Mouse (Mus musculus) forebrain, embryonic 10.5 days (tissue): ENCODE results near the gene Olfr1463. TPM values are rescaled to one million over a fixed set of nuclear protein-coding genes. Genes with fewer than 3 reads are reported as not detected.

Source experiments
- DNase-seq: peaks from one replicate; pipeline ENCODE4 v3.0.0-alpha.2; 2017; ENCODE audit warnings: low spot score; ENCODE audit errors: extremely low spot score
- H3K27ac ChIP-seq: fragments of 300-500 bp; sonication (generic); 2 replicates; pipeline ENCODE4 v1.5.1; 2016; ENCODE audit warnings: mild to moderate bottlenecking
- H3K27me3 ChIP-seq: fragments of 300-500 bp; sonication (generic); 2 replicates; pipeline ENCODE4 v1.6.1; 2016; ENCODE audit warnings: mild to moderate bottlenecking; ENCODE audit not compliant: poor library complexity, severe bottlenecking
- H3K36me3 ChIP-seq: fragments of 300-500 bp; sonication (generic); replicated peaks from 2 replicates; pipeline ENCODE4 v1.6.1; 2016; ENCODE audit warnings: mild to moderate bottlenecking, moderate library complexity
- H3K4me1 ChIP-seq: fragments of 300-500 bp; sonication (generic); 2 replicates; pipeline ENCODE4 v1.6.1; 2016
- H3K4me3 ChIP-seq: fragments of 300-500 bp; sonication (generic); 2 replicates; pipeline ENCODE4 v1.5.1; 2016; ENCODE audit warnings: mild to moderate bottlenecking, moderate library complexity
- H3K9me3 ChIP-seq: fragments of 300-500 bp; sonication (generic); 2 replicates; pipeline ENCODE4 v1.6.1; 2016; ENCODE audit warnings: mild to moderate bottlenecking, moderate library complexity
- WGBS: fragments of 180-500 bp; shearing (Covaris S2); methylation state at CpG from one replicate; pipeline ENCODE4 v1.1.7; 2016; 5-methylcytosine and 5-hydroxymethylcytosine counted together
- polyA plus RNA-seq: library from polyadenylated mRNA; unstranded; fragments of >200 nt; fragmentation: Nextera tagmentation; extraction: Ambion mirVana; gene quantifications from 2 replicates; pipeline ENCODE4 v1.2.1, GENCODE M21; 2016

The Olfr1463 gene
- not detected in 2 replicates for polyA plus RNA-seq

DNA sequence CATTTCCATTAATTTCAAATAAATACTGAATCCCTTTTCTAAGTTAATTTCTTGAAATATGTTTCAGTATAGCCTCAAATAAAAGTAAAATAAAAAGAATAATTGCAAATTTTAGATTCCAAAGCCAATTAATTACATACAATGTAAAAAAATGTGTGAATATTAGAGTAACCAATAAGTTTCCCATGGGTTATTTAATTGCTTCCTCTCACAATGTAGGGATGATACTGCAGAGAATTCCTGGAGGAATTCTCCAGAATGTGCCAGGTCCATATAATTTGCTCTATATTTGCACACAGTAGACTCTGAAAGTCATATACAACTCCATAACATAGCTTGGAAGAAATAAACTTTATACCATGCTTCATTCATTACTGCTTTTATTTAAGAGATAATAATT lies at the start of gene Olfr1463:
Gene Olfr1463, plus strand, starts transcription at position 301 of the 400 bp plus-strand sequence.
- H3K4me1 ChIP-seq, result no peaks in the 10 kb centered on the region
- no peak within 1 kb of the TSS for H3K27ac ChIP-seq
- H3K4me3 ChIP-seq, result no peak within 1 kb of the TSS
- no peaks in the 10 kb centered on the region for H3K27me3 ChIP-seq
- no peaks in the 10 kb centered on the region for H3K36me3 ChIP-seq
- DNase-seq, result no peak
- peaks cover 46% of the 10 kb centered on the region for H3K9me3 ChIP-seq

DNA sequence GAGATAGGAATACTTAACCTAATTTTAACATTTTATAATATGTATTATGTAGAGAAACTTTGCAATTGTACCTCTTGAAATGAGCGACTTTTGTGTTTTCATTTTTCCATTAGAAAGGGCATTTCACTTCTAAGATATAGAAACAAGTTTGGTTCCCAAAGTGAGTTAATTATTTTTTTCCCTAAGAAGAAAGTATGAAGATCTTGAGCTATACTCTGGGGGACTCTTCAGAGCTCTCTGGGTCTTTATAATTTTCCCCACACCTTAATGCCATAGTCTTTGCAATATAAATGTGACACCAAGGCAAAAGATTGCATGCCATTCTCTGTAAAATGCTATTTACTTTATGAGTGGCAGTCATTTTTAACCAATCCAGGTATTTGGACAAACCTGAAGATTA lies 45.7 kb upstream of the Olfr1463 start, which contains the start of gene Olfr1462:
Gene Olfr1462, plus strand, starts transcription at position 301 of the 400 bp plus-strand sequence.
- Histone ChIP-seq H3K36me3 (no peaks in the 10 kb centered on the region), H3K27ac (no peak within 1 kb of the TSS), H3K9me3 (peaks cover 53% of the 10 kb centered on the region), H3K4me1 (no peaks in the 10 kb centered on the region), H3K27me3 (no peaks in the 10 kb centered on the region), H3K4me3 (no peak within 1 kb of the TSS)
- 94% methylated on average over 1 of the region's 1 CpGs for WGBS
- DNase-seq, result no peak

DNA sequence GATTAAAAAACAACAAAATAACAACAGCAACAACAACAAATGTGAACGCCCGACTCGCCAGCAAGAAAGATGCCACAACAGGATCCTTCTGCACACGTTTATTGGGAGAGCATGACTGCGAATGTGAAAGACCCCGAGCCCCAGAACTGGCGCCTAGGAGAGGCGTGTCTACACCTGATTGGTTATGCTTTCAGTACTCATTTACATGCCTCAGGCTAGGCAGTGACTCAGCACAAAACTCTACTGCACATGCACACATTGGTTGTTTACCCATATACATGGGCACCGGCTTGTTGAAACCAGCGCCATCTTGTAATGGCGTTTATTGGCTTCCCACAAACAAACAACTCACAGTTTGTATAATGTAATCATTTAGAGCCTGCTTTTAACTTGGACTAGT lies 9.5 kb upstream of the Olfr1463 start:
- Histone ChIP-seq H3K27me3 (no peaks in the 10 kb centered on the region), H3K27ac (no peak overlapping the region), H3K9me3 (peaks cover 44% of the 10 kb centered on the region), H3K4me3 (no peak overlapping the region), H3K36me3 (no peaks in the 10 kb centered on the region), H3K4me1 (no peaks in the 10 kb centered on the region)
- WGBS, result 88% methylated on average over 11 of the region's 11 CpGs
- DNase-seq, result no peak

Other genes with a start within 250 kb of the Olfr1463 start
- not detected in 2 replicates for gene Olfr1451, start 236.3 kb upstream of the Olfr1463 start, polyA plus RNA-seq
- not detected in 2 replicates for gene Olfr1453, start 203.0 kb upstream of the Olfr1463 start, polyA plus RNA-seq
- not detected in 2 replicates for gene Olfr1454, start 170.7 kb upstream of the Olfr1463 start, polyA plus RNA-seq
- not detected in 2 replicates for gene Olfr1457, start 133.4 kb upstream of the Olfr1463 start, polyA plus RNA-seq
- gene Olfr1458, start 124.6 kb upstream of the Olfr1463 start, polyA plus RNA-seq, result not detected in 2 replicates
- not detected in 2 replicates for gene Olfr1459, start 81.8 kb upstream of the Olfr1463 start, polyA plus RNA-seq
- gene Olfr1461, start 68.3 kb upstream of the Olfr1463 start, polyA plus RNA-seq, result not detected in 2 replicates
- gene Olfr1462, start 45.6 kb upstream of the Olfr1463 start, polyA plus RNA-seq, result not detected in 2 replicates
- not detected in 2 replicates for gene Olfr1465, start 84.2 kb downstream of the Olfr1463 start, polyA plus RNA-seq
- gene Olfr1466, start 107.5 kb downstream of the Olfr1463 start, polyA plus RNA-seq, result not detected in 2 replicates
- not detected in 2 replicates for gene Olfr1467, start 130.9 kb downstream of the Olfr1463 start, polyA plus RNA-seq
- not detected in 2 replicates for gene Olfr1469, start 176.5 kb downstream of the Olfr1463 start, polyA plus RNA-seq
- not detected in 2 replicates for gene Olfr1471, start 212.1 kb downstream of the Olfr1463 start, polyA plus RNA-seq
- not detected in 2 replicates for gene Olfr1472, start 224.8 kb downstream of the Olfr1463 start, polyA plus RNA-seq
- gene Olfr1474, start 238.2 kb downstream of the Olfr1463 start, polyA plus RNA-seq, result not detected in 2 replicates
- gene Olfr1475, start 248.9 kb downstream of the Olfr1463 start, polyA plus RNA-seq, result not detected in 2 replicates